Mouse (Mus musculus) heart, embryonic 11.5 days (tissue): Measurements from ENCODE around the gene Prkag2. TPM values are rescaled to one million over a fixed set of nuclear protein-coding genes. Genes with fewer than 3 reads are reported as not detected.

ENCODE experiments used
- ATAC-seq: fragments of 200-750 bp; cut with Nextera tagmentation; replicated peaks from 2 replicates; pipeline ENCODE4 v1.8.0; 2017; ENCODE audit warnings: moderate library complexity; ENCODE audit not compliant: insufficient number of reproducible peaks, low FRiP score, low TSS enrichment
- H3K27ac ChIP-seq: fragments of 300-500 bp; sonication (generic); 2 replicates; pipeline ENCODE4 v1.5.1; 2014; ENCODE audit warnings: mild to moderate bottlenecking, low read depth, low read length
- H3K27me3 ChIP-seq: fragments of 300-500 bp; sonication (generic); 2 replicates; pipeline ENCODE4 v1.6.1; 2014; ENCODE audit warnings: mild to moderate bottlenecking, low read length, mixed read lengths; ENCODE audit not compliant: control insufficient read depth, insufficient read depth
- H3K36me3 ChIP-seq: fragments of 300-500 bp; sonication (generic); 2 replicates; pipeline ENCODE4 v1.6.1; 2014; ENCODE audit warnings: mild to moderate bottlenecking, low read length, moderate library complexity, mixed read lengths; ENCODE audit not compliant: control insufficient read depth, insufficient read depth
- H3K4me1 ChIP-seq: fragments of 300-500 bp; sonication (generic); 2 replicates; pipeline ENCODE4 v1.6.1; 2014; ENCODE audit warnings: low read length; ENCODE audit not compliant: control insufficient read depth, insufficient read depth
- H3K4me2 ChIP-seq: fragments of 300-500 bp; sonication (generic); 2 replicates; pipeline ENCODE4 v1.6.1; 2014; ENCODE audit warnings: mild to moderate bottlenecking, moderate library complexity
- H3K4me3 ChIP-seq: fragments of 300-500 bp; sonication (generic); 2 replicates; pipeline ENCODE4 v1.5.1; 2014; ENCODE audit warnings: low read depth, low read length
- H3K9ac ChIP-seq: fragments of 300-500 bp; sonication (generic); 2 replicates; pipeline ENCODE4 v1.6.1; 2014; ENCODE audit warnings: mild to moderate bottlenecking, low read depth, low read length, moderate library complexity
- H3K9me3 ChIP-seq: fragments of 300-500 bp; sonication (generic); replicated peaks from 2 replicates; pipeline ENCODE4 v1.6.1; 2016; ENCODE audit warnings: low read length; ENCODE audit not compliant: control insufficient read depth
- WGBS: fragments of 180-500 bp; shearing (Covaris S2); extraction: QIAGEN DNeasy Blood & Tissue Kit; methylation state at CpG from one replicate; pipeline ENCODE4 v1.1.7; 2014; ENCODE audit not compliant: insufficient replicate concordance; 5-methylcytosine and 5-hydroxymethylcytosine counted together
- polyA plus RNA-seq: library from polyadenylated mRNA; unstranded; fragments of >200 nt; fragmentation: Nextera tagmentation; extraction: Ambion mirVana; gene quantifications from 2 replicates; pipeline ENCODE4 v1.2.1, GENCODE M21; 2014

The Prkag2 gene
- polyA plus RNA-seq, 1 experiment from 2014 or later = 84.6 TPM

- no peak for ATAC-seq
- Histone ChIP-seq H3K27ac (no peak overlapping the region), H3K9ac (no peak overlapping the region), H3K36me3 (no peaks in the 10 kb centered on the region), H3K27me3 (peaks cover 6% of the 10 kb centered on the region; the same call in 1 of the 2 replicates), H3K4me1 (peaks cover 43% of the 10 kb centered on the region), H3K4me2 (no peak overlapping the region), H3K9me3 (no peaks in the 10 kb centered on the region), H3K4me3 (no peak overlapping the region)
- 53% methylated on average over 8 of the region's 8 CpGs for WGBS
These were observed 35.9 kb downstream of the Prkag2 start for GRCm38 (mm10) chr5:25064270-25065232.

- ATAC-seq = no peak
- no peak overlapping the region for H3K4me3 ChIP-seq
- H3K9ac ChIP-seq = no peak overlapping the region
- H3K9me3 ChIP-seq = no peaks in the 10 kb centered on the region
- peaks cover 8% of the 10 kb centered on the region; the same call in 1 of the 2 replicates for H3K27me3 ChIP-seq
- no peaks in the 10 kb centered on the region for H3K36me3 ChIP-seq
- WGBS = 42% methylated on average over 17 of the region's 17 CpGs
- H3K4me1 ChIP-seq = peaks cover 53% of the 10 kb centered on the region
- H3K27ac ChIP-seq = no peak overlapping the region
- H3K4me2 ChIP-seq = peak overlapping the region; percentile 23; the same call in 1 of the 2 replicates
These were observed 37.8 kb downstream of the Prkag2 start for GRCm38 (mm10) chr5:25062506-25063132.

GRCm38 (mm10) chr5:25058853-25059741 is 41.3 kb downstream of the Prkag2 start:
- WGBS = 23% methylated on average over 21 of the region's 21 CpGs
- Histone ChIP-seq H3K36me3 (no peaks in the 10 kb centered on the region), H3K4me2 (peak overlapping the region; percentile 2; the same call in 1 of the 2 replicates), H3K27ac (no peak overlapping the region), H3K27me3 (peaks cover 8% of the 10 kb centered on the region; the same call in 1 of the 2 replicates), H3K4me3 (no peak overlapping the region), H3K9ac (0 out of 2 replicates have a peak overlapping the region, but pooled peaks have one; percentile 6), H3K9me3 (no peaks in the 10 kb centered on the region), H3K4me1 (peaks cover 40% of the 10 kb centered on the region)
- no peak for ATAC-seq

- H3K9me3 ChIP-seq = no peaks in the 10 kb centered on the region
- H3K4me1 ChIP-seq = peaks cover 42% of the 10 kb centered on the region
- no peak overlapping the region for H3K27ac ChIP-seq
- ATAC-seq = no peak
- H3K4me3 ChIP-seq = no peak overlapping the region
- H3K27me3 ChIP-seq = peaks cover 8% of the 10 kb centered on the region; the same call in 1 of the 2 replicates
- WGBS = 35% methylated on average over 7 of the region's 7 CpGs
- H3K9ac ChIP-seq = no peak overlapping the region
- H3K4me2 ChIP-seq = no peak overlapping the region
- H3K36me3 ChIP-seq = no peaks in the 10 kb centered on the region
These were observed 42.0 kb downstream of the Prkag2 start for GRCm38 (mm10) chr5:25058417-25058816.

- WGBS = 58% methylated on average over 4 of the region's 4 CpGs
- no peak overlapping the region for H3K9ac ChIP-seq
These were observed 45.2 kb downstream of the Prkag2 start for GRCm38 (mm10) chr5:25055288-25055687.

GRCm38 (mm10) chr5:25053971-25054658 is 46.3 kb downstream of the Prkag2 start:
- Histone ChIP-seq H3K9ac (no peak overlapping the region), H3K36me3 (no peaks in the 10 kb centered on the region), H3K27me3 (peaks cover 2% of the 10 kb centered on the region; the same call in 1 of the 2 replicates), H3K4me2 (no peak overlapping the region), H3K27ac (no peak overlapping the region), H3K4me3 (no peak overlapping the region), H3K4me1 (peaks cover 23% of the 10 kb centered on the region), H3K9me3 (no peaks in the 10 kb centered on the region)
- no peak for ATAC-seq
- WGBS = 68% methylated on average over 7 of the region's 7 CpGs

More at GRCm38 (mm10) chr5:25055288-25055687, 45.2 kb downstream of the Prkag2 start:
- no peak overlapping the region for H3K27ac ChIP-seq
- no peak overlapping the region for H3K4me2 ChIP-seq
- H3K9me3 ChIP-seq = no peaks in the 10 kb centered on the region
- peaks cover 6% of the 10 kb centered on the region; the same call in 1 of the 2 replicates for H3K27me3 ChIP-seq
- ATAC-seq = no peak
- no peak overlapping the region for H3K4me3 ChIP-seq
- peaks cover 34% of the 10 kb centered on the region for H3K4me1 ChIP-seq
- no peaks in the 10 kb centered on the region for H3K36me3 ChIP-seq

- no peaks in the 10 kb centered on the region for H3K27me3 ChIP-seq
- 72% methylated on average over 8 of the region's 8 CpGs for WGBS
These were observed 49.6 kb downstream of the Prkag2 start for GRCm38 (mm10) chr5:25050827-25051226.

More at GRCm38 (mm10) chr5:25050827-25051226, 49.6 kb downstream of the Prkag2 start:
- Histone ChIP-seq H3K4me1 (peaks cover 13% of the 10 kb centered on the region), H3K9ac (no peak overlapping the region), H3K9me3 (no peaks in the 10 kb centered on the region), H3K27ac (no peak overlapping the region), H3K4me3 (no peak overlapping the region), H3K36me3 (no peaks in the 10 kb centered on the region), H3K4me2 (no peak overlapping the region)
- ATAC-seq = no peak
